Mouse (Mus musculus) T-helper 2 cell (primary cell): ENCODE results near the gene Ccser1.

ENCODE experiments used
- in situ Hi-C: fragments of 300-600 bp; cut with MboI, MseI; formaldehyde crosslinking; loops from one replicate; pipeline ENCODE4 v1.15.1; 2025; ENCODE audit warnings: high pct_unique_total_duplicates

Ccser1 gene

DNA sequence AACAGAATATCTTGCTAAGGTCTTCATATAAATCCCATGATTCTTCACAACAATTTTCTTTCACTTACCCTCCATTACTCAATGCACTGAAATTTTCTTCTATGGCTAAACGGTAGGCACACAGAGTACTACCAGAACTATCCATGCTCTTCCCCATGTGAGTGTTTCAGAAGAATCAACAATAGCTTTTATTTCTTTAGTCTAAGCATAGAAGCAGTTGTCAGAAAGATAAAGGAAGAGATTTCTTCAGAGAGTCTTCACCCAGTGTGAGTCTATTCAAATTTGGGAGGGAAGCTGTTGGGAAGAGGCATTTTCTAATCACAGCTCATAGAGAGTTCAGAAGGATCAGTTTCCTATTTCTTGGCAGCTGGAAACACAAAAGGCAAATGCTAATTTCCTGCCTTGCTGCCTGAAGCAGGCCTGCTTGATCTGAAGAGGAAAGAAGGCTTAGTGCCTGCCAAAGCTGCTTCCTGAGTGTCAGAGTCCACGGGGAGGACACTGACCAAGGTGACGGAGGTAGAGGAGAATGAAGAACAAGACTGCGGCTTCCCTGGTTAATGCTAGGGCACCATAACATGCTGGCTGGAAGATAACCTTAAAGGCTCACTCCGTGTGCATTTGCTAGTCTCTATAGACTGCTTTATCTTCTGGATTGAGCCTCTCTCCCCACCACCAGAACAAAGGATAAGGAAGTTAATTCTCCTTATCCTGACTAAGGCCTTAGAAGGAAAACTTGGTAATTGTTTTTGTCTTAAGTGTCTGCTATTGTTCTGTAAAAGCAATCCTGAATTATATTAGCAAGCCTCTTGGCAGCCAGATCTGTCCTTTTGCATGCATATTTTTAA is 251.0 kb downstream of the Ccser1 start:
- in situ Hi-C loops = no loop called here

GRCm38 (mm10) chr6:61431726-61431984 is 251.5 kb downstream of the Ccser1 start:
- in situ Hi-C loops = no loop called here

- in situ Hi-C loops = no loop called here
These were observed 252.0 kb downstream of the Ccser1 start for GRCm38 (mm10) chr6:61432167-61432566.

DNA sequence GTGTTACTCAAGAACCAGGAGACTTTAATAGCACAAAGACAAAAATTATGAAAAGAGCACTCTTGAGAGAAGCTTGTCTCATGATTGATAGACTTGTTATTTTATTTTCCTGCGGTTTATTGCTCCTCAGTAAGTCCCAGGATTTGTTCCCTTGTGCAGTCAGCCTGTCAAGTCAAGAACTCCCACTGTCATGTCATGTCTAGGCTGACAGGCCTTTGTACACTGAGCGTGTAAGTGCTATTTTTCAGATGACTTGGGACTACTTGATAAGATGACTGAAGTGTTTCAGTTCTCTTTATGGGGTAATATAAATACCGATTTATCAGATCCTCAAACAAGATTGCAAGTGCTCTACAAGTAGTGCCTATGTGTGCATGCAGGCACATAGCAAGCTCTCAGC is 252.6 kb downstream of the Ccser1 start:
- in situ Hi-C loops = no loop called here

- in situ Hi-C loops = no loop called here
These were observed 258.0 kb downstream of the Ccser1 start for GRCm38 (mm10) chr6:61438165-61438564.

DNA sequence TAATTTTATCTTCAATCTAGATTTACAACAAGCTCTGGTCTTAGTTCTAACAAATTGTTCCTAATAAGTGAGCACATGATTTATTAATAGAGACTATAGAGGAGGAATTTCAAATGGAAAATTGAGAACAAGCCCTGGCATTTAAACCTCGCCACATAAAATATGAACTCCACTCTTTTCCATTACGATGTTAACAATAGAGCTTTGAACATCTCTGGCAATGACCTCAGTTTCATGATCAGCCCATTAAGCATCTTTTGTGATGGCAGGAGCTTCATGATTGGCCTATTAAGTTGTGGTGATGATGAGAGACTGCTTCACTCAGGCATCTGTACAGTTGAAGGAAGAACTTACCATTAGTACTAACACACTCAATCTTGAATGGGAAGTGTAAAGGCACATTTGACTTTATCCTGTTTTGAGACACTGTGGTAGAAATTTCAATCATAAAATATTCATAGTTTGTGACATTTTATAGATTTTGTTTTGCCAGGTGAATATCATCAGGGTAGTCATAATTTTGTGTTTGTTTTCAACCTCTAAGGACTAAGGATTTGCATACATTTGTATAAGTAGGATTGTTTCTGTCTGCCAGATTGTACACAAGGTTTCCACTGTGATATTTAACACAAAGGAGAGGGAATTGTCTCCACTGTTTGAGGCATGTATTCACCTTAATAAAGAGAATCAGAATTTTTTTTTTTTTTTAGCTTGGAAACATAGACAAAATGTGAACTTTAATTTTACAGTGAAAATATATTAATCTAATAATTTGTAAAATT is 291.4 kb downstream of the Ccser1 start:
- in situ Hi-C loops = no loop called here

- in situ Hi-C loops = no loop called here
These were observed 305.2 kb downstream of the Ccser1 start for GRCm38 (mm10) chr6:61485336-61485735.

DNA sequence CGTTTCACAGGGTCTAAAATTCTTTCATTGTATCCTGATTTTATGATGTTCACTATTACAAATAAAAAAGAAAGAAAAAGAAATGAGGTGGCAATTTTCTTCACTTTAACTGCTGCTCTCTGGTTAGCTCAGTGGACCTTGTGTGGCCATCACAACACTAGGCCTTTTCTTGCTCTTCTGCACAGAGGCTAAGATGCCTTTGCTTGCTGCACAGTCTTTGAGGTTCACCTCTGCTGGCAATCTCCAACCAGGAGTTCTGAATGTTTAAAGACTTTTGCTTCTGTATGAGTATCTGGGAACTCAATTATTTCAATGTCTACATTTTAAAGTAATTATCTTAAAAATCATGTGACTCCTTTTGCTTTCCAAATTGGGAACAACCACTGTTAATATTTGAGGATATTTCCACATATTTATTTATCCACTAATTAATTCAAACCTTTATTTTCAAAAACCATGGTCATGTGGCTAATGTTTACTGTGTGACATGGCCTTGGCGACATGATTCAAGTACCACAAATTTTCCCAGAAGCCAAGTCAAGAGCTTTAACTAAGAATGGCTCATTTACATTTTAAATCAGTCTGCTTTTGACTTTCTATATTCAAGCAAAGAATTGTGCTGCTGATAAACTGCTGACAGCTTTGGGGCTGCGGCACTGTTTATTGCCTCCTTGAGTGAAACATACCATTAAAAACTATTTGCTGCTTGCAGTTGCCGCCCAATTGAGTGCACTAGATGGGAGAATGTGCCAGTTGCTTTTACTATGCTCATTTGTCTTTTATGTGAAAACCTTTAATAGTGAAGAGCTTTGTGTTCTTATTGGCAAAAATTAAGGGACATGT is 312.1 kb downstream of the Ccser1 start:
- in situ Hi-C loops = no loop called here

- in situ Hi-C loops = no loop called here
These were observed 313.3 kb downstream of the Ccser1 start for GRCm38 (mm10) chr6:61493386-61493785.

GRCm38 (mm10) chr6:61515310-61515709 is 335.2 kb downstream of the Ccser1 start:
- in situ Hi-C loops = no loop called here

- in situ Hi-C loops = loop anchor here (10.0 kb wide), 1 partner anchor 357 kb away; no protein-coding TSS in a partner anchor
These were observed 341.5 kb downstream of the Ccser1 start for GRCm38 (mm10) chr6:61521587-61521986.

- in situ Hi-C loops = loop anchor here (10.0 kb wide), 1 partner anchor 357 kb away; no protein-coding TSS in a partner anchor
These were observed 342.0 kb downstream of the Ccser1 start for GRCm38 (mm10) chr6:61522108-61522507.

- in situ Hi-C loops = loop anchor here (10.0 kb wide), 1 partner anchor 359 kb away; no protein-coding TSS in a partner anchor
These were observed 343.8 kb downstream of the Ccser1 start for GRCm38 (mm10) chr6:61523748-61524493.

GRCm38 (mm10) chr6:61540732-61541131 is 360.6 kb downstream of the Ccser1 start:
- in situ Hi-C loops = no loop called here

DNA sequence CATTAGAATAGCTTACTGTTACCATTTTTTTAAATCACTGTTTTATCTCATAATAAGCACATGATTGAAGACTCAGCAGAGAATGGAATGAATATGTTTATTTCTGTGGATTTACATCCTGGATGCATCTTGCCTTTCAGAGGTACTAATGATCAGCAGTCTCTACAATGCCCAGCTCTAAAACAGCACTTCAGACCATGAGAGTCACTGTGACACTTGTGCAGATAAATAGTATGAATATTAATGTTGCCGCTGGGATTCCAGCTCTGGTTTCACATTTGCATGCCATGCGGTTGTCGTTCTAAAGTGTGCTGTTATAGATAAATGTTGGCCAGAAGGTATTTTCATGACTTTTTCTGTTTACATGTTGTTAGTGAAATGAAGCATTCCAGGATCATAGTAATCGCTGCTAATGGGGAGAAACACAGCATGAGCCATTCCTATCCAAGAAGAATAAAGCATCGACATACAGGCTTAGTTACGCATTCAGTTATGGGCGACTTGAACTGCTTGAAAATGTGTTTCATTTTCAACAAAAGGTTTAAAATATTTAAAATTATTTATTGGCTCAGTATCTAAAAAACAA is 363.4 kb downstream of the Ccser1 start:
- in situ Hi-C loops = no loop called here

DNA sequence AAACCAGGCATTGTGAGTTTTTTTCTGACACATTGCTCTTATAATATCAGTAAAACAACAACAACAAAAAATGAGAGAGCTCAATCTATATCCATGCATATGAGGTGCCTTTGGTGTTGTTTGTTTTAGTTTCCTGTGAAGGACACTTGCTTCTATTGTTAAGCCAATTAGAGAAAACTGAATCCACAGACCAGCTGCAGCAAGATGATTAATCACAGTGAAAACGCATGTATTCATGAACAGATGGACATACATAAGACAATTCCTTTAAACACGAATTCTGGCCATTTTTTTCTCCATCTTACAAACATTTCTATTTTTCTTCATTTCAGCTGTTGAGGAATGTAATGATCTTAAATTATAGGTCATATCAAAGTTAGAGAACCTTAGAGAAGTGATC is 387.4 kb downstream of the Ccser1 start:
- in situ Hi-C loops = no loop called here

DNA sequence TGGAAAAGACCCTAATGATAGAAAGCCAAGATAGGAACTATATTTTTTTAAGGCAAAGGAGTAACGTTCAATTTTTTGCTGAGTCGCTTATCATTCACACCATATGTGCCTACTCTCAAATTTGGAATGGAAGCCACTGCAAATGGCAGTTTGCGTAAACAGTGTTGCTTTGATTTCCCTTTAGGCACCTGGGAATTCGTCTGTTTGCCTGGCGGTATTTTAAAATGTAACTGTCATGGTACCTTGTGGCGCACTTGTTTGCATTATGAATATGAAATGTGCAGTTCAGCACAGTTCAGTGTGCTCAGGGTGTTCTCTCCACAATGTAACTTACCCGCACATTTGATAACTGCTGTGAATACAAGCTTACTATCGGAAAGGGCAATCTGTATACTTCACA is 387.8 kb downstream of the Ccser1 start:
- in situ Hi-C loops = no loop called here

- in situ Hi-C loops = no loop called here
These were observed 401.6 kb downstream of the Ccser1 start for GRCm38 (mm10) chr6:61581696-61582095.

DNA sequence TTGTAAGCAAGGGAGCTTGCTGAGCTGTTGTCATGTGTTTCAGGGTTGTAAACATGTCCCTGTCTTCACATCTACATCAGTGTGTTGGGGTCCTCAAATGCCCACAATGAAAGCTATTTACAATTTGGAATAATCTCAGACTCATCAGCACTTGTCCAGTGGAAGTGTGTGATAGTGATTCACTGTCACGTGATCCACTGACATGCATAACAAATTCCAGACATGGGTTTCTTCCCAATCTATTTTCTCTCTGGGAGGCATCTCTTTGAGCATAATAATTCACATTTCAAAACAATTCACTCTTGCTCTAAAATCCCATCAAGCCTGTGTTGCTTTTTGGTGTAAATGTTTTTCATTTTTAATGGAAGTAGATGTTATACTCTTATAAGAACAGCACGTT is 408.9 kb downstream of the Ccser1 start:
- in situ Hi-C loops = no loop called here

DNA sequence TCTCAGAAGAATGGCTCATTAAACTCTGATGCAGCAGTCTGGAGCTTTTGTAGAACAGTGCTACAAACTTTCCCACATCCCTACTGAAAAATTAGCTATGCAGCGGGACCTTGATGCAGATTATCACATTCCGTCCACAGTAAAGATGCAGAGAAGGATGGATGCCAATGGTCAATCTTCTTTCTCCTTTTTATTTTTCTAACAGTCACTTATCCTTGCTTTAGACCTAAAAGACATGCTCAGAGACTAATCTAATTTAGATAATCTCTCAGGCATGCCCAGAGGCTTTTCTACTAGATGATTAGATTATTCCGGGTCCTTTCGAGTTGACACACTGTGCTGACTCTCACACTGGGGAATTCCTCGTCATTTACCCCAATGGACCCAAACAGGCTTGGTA is 421.8 kb downstream of the Ccser1 start:
- in situ Hi-C loops = no loop called here

GRCm38 (mm10) chr6:61614920-61615319 is 434.8 kb downstream of the Ccser1 start:
- in situ Hi-C loops = no loop called here
